Mouse (Mus musculus): Measurements from ENCODE around the gene Poll. TPM values are rescaled to one million over a fixed set of nuclear protein-coding genes. Genes with fewer than 3 reads are reported as not detected.
"Not testable (repeated sequence)": the region's sequence is repeated elsewhere in the genome, so short reads cannot be mapped to it uniquely, and the experiment has no call there.

The Poll gene
- total RNA-seq, 2 experiments from 2014 or later = 2.3 TPM; not detected in 1

DNA sequence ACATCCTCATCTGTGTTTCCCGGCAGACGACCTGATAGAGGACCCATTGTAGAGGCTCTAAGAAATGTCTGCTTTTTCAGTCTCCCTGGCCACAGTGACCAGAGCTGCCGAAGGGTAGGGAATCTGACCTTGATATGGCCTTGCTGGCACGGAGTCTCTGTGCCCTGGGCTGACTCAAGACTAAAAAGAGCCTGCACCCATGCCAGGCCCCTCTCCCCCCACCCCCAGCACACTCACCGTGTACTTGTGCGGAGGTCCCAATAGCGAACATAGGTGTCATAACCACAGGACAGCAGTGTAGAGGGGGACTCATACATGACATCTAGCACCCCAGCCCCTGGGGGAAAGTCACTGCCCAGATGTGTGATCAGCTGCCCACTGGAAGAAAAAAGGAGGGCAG lies 19.1 kb upstream of the Poll start:
- ATAC-seq (replicated peaks; ENCODE audit: low FRiP score, poor library complexity, severe bottlenecking) = no peak

DNA sequence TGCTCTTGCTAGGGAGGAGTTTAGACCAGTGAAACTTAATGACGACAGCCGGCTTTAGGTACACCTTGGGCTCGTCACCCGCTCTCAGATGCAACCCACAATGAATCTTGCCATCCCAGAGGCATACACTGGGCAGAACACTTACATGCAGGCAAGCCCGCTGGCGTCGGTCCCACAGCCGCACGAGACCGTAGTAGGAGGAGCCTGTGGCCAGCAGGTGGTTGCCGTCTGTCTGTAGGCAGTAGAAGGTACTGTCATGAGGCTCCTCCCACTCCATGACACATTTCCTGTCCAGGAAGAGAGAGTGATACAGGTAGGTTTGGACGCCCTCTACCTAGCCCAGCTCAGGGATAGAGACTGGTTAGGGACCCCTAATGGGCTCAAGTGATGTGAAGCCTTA lies 18.6 kb upstream of the Poll start:
- no peak for ATAC-seq (replicated peaks; ENCODE audit: low FRiP score, poor library complexity, severe bottlenecking)

DNA sequence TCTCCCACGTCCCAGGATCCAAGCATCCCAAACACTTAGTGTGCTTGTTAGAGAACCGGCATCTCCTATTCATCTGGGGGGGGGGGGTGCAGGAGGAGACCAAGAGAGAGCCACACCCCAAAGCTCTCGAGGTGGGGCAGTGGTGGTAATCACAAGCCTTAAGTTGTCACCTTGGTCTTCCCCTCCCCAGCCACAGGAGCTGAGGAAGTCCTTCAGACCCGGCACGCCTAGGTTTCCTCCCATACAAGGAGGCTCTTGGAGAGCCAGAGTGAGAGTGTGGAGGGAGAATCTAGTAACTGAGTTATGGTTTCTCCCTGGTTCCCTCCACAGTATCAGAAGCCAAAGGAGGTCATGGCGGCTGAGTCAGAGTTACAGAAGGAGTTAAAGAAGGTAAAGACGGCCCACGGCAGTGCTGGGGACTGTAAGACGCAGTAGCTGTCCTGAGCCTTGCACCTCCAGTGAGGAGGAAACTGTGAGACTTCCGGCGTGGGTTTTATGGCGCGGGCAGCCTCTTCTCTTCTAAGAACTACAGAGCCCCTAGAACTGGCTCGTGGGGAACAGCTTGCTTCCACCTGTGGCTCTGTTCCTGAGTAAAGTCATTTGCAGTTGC lies 16.9 kb upstream of the Poll start:
- ATAC-seq (replicated peaks; ENCODE audit: low FRiP score, poor library complexity, severe bottlenecking) = no peak

DNA sequence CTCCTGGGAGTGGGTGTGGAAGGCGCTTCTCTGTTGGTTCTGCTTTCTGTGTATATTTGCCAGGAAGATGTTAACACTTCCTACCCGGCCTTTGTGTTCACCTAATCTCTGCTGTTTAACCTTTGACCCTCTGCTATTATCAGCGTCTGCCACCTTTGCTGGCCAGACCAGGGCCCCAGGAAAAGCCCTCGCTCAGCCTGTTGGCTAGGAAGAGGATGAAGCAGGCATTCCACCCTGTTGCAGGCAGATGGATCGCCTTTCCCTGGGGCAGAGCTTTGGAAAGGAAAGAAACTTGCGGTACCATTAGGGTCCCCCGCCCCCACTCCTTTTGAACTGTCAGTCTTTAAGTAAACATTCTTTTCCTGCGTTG lies 15.3 kb upstream of the Poll start:
- no peak for ATAC-seq (replicated peaks; ENCODE audit: low FRiP score, poor library complexity, severe bottlenecking)

DNA sequence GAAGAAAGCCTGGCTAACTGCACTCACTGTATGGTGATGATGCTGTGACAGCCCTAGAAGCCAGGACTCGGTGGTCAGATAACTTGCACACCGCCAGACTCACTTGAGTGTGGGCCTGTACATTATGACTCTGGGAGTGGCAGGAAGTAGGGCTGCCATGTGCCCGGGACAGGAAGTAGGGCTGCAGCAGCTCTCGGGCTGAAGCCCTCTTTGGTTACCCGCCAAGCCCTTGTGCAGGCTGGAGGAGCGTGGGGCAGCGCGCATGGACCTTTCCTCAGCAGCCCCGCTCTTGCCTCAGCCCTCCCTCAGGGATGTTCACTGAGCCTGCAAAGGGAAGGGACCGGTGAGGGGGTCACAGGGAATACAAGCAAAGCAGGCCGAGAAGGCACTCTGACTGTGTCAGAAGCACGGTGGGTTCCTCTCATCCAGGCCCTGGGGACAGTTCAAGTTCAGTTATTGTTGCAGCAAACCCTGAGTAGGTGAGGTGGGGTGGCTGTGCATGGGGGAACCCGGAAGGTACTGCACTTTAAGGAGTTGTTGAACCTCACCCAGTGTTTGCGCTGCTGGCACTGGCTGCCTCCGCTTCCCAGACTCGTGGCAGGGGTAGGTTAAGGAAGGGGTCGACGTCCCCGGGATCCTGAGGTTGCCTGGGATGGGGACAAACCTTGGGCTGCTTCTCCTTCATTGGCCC lies 14.8 kb upstream of the Poll start:
- no peak for ATAC-seq (replicated peaks; ENCODE audit: low FRiP score, poor library complexity, severe bottlenecking)

DNA sequence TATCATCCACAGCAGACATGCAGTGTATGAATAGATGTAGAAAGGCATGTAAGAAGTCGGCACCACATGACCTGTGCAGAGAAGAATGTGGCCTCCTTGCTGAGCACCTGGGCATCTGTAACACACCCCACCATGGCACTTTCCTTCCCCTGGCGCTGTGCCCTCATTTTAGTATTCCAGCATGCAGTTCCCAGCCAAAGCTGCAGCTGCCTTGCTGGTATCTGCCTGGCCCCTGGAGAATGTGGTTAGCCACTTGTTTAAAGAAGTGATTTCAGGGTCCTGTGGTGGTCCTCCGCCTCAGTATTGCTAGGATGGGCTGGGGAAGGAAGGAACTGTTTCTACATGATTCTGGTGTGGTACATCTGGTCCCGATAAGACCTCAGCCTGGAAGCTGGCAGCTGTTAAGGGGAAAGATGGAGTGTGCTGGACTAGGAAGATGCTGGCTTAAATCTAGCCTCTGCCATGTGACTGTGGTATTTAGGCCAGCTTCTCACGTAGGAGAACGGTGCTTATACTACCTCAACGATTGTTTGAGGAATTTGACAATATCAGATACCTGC lies 14.1 kb upstream of the Poll start:
- no peak for ATAC-seq (replicated peaks; ENCODE audit: low FRiP score, poor library complexity, severe bottlenecking)

DNA sequence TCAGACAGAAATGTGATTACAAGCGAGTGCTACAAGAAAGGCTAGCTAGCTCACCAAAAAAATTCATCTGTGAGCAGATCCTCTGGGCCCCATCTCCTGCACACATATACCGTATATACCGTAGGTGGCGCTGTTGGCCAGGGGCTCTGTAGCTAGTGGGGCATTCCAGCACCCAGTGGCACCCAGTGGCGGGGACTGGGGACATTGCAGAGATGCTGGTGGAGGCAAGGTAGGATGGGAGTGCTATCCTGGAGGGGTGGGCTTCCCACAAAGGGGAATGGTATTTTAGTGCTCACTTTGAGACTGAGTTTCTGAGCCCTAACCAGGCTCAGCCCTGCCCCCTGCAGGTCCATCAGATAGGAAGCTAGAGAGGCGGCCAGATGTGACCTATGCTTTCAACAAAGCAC lies 13.5 kb upstream of the Poll start:
- peak; percentile 80 for ATAC-seq (replicated peaks; ENCODE audit: low FRiP score, poor library complexity, severe bottlenecking)

DNA sequence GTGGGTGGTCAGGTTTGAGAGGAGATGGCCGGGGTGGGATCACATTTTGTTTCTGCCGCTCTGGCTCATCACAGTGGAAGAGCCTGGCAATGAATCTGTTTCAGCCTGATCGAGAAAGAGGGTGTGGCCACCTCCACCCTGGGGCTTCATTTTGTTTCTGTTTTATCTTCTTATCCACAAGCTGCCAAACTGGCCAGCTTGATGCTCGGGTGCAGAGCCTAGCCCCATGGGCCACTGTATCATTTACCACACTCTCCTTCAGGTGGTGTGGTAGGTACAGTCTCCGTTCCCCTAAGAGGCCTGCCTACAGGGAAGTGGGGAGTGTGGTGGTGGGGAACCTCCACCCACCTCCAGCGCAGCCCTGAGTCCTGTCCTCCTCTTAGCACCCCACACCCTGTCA lies 12.7 kb upstream of the Poll start:
- no peak for ATAC-seq (replicated peaks; ENCODE audit: low FRiP score, poor library complexity, severe bottlenecking)

DNA sequence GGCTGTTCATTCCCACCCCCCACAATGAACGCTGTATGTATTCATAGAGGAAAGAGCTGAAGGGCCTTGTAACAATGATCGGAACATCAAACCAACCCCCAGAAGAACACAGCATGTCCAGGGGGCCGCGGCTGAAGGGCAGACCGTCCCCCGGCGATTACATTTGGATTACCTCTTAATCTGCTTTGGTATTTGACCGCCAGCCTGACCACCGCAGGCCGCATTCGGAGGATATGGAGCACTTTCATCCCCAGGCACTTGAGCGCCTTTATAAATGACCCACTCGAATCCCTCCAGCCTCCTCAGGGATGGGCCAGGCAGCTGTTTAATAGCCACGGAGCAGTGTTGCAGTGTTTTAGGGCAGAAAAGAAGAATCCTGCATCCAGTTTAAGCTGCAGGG lies 7.0 kb upstream of the Poll start:
- no peak for ATAC-seq (replicated peaks; ENCODE audit: low FRiP score, poor library complexity, severe bottlenecking)

DNA sequence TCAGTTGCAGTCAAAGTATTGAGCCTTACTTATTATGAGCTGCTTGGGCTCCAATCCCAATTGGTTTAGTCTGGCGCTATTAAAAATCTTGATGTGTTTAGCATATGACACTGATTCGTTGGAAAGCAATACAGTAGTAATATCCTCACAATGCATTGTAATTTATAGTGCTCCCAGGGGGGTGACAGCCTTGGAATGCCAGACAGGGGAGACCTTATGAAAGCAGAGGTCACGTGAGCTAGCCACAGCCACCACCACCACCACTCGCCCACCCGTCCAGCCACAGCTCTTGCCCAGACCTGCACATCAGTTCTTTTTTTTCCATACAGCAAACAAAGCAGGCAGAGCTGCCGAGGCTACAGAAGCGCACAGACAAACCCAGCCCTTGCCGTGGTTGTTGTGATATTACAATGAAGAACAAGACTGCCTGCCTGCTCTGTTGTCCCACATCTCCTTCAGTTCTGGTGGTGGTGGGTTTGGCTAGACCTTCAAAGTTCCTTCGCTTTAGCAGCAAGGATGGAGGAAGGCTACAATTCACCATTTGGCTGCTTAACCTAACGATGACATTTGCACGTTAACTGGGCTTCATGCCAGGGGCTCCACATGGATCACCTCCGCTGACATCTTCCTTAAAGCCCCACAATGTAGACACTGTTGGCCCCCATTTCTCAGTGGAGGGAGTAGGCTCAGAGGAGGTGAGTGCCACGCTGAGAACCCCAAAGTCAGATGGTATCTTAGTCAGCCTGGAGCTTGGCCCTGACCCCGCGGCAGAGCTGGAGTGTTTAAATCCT lies 5.8 kb upstream of the Poll start:
- ATAC-seq (replicated peaks; ENCODE audit: low FRiP score, poor library complexity, severe bottlenecking) = no peak

DNA sequence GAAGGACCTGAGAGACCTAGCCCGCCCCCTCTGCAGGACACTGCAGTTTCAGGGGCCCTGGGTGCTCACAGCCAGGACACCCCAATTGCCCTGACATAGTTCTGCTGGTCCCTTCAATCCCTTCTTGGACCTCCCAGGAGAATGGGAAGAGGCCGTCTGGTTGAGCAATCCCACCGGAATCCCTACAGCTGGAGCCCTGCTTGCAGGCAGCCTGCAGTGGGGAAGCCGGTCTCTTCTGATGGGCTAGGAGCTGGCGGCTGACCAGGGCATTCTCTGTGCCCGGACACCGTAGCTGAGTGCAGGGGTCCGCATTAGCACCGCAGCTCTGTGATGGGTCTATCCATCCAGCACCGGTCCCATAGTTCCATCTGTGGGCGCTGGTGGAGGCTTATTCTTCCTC lies 6.2 kb downstream of the Poll start:
- no peak for ATAC-seq (replicated peaks; ENCODE audit: low FRiP score, poor library complexity, severe bottlenecking)

DNA sequence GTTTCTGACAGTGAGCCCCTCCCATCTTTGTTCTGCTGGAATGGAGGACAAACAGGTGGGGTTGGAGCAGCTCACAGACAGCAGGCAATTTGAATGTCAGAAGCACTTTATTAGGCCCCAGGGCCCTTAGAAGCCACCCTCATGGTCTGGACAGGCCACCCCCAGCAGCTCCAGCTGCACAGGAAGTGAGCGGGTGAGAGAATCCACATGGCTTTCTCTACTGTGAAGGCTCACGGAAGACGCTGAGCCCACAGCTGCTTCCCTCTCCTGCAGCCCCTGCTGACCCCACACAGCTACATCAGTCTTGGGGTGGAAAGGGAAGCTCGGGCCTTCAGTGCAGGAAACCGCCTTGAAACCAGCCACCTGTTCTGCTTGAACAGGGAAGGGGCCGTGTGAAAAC lies 8.1 kb downstream of the Poll start:
- no peak for ATAC-seq (replicated peaks; ENCODE audit: low FRiP score, poor library complexity, severe bottlenecking)

DNA sequence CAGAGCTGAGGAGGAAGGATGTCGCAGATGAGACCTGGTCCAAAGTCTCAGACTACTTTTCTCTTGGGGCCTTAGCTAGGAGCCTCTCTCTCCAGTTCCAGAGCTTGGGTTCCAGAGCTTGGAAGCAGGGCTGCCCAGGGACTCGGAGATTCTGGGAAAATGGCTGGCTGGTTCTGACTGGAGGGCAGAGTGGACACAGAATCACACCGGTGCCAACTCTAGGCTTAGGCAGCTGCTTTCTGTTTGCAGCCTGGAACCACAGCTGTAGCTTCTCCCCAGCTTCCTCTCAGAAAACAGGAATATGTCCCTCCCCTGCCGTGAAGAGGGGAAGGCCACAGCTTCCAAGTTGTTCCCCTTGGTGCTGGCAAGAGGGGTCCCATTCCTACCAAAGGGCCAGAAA lies 10.4 kb downstream of the Poll start:
- ATAC-seq (replicated peaks; ENCODE audit: low FRiP score, poor library complexity, severe bottlenecking) = no peak

DNA sequence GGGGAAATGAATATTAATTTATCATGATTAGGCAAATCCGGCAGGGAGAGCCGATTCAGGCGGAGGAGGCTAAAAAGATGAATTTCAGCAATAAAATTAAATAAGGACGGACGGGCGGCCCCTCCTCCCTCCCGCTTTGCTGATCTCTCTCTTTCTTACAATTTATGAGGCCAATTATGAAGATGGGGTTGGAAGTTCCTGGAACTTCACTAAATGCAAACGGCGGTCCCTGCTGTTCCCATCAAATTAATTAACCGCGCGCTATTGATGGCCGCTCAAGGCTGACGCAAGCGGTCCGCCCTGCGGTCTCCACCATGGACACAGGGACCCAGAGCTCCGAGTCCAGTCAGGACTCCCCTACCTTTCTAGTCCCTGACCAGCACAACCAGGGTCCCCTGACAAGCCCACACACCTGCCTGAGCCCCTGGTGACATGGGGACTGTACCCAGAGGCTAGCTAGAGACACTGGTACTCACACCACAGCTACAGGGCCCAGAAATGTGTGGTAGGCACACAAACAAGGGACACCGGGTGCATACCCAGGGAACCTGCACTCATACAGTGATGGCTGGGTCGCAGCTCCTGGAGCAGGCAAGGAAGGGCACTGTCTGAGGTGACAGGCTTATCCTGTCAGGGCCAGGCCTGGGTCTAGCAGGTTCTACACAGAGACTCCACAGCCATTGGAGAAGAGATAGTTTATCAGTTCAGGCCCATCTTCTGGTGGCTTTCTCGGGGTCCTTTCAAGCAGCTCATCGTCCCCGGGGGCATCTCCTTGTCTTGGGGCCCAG lies 11.0 kb downstream of the Poll start:
- ATAC-seq (replicated peaks; ENCODE audit: low FRiP score, poor library complexity, severe bottlenecking) = no peak

DNA sequence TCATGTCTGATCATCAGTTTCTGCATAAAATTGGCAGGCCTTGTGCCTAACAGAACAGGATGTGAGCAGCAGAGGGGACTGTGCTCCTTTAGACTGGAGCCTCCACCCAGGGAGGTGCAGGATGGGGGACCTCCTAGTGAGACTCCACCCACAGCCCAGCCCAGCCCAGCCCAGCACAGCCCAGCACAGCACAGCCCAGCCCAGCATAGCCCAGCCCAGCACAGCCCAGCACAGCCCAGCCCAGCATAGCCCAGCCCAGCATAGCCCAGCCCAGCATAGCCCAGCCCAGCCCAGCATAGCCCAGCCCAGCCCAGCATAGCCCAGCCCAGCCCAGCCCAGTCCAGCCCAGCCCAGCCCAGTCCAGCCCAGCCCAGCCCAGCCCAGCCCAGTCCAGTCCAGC lies 12.1 kb downstream of the Poll start:
- ATAC-seq (replicated peaks; ENCODE audit: low FRiP score, poor library complexity, severe bottlenecking) = not testable (repeated sequence)

DNA sequence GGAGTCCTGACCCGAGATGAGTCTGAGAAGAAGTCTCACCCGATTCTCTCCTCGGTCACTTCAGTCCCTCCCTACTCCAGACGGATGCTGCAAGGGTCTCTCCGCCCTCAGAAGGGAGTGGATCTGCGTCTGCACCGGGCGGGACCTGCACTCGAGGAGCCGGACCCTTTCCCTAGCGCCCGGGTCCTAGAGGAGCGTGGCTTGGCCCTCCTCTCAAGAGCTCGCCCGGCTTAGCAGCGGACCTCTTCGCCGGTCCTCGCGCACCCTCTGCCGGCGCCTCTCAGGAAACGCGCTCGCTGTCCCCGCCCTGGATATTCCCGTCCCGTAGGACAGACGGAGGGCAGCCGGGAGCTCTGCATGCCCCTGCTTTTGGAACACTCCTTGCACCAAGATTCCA lies 15.4 kb downstream of the Poll start:
- peak; percentile 85 for ATAC-seq (replicated peaks; ENCODE audit: low FRiP score, poor library complexity, severe bottlenecking)

DNA sequence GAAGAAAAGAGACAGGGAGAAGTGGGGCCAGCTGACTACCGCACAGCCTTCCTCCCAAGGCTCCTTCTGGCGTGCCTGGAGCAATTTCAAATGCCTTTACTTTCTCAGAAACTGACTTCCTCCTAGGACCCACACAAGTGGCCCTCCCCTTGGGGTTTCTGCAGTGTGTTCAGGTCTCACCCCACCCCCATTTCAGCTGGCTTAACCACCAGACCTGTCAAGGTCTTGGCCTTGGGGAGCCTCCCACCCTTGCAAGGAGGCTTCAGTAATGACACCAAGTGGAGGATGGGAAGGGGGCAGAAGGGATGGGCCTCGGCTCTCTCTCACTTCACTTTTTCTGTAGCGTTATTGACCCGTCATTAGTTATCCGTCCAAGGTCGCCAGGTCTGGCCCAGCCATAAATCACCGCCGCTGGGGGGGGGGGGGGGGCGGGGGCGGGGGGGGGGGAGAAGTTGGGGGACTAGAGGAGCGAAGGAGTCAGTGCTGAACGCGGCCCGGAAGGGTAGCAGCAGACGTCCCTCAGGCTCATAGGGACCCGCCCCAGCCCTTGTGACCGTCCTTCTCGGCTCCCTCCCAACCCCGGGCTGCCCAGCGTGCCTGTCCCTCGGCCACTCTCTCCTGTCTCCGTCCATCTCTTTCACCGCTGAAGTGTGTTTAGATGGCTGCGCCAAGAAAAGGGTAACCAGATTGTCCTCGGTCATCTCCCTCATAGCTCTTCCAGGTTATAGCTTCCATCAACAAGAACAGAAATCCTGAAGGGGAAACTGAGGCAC lies 16.0 kb downstream of the Poll start:
- no peak for ATAC-seq (replicated peaks; ENCODE audit: low FRiP score, poor library complexity, severe bottlenecking)

DNA sequence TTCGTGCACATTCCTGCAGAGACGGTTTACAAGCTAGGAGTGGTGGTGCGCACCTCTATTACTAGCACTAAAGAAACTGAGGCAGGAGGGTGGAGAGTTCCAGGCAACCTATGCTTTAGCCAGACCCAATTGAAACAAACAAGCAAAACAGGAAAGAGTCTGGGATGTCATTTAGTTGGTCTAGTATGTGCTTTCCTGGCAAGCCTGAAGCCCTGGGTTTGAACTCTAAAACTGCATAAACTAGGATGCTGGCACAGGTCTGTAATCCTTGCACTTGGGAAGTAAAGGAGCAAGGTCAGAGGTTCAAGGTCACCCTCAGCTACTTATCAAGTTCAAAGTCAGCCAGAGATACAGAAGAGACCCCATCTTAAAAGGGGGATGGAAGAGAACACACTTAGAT lies 18.3 kb downstream of the Poll start:
- no peak for ATAC-seq (replicated peaks; ENCODE audit: low FRiP score, poor library complexity, severe bottlenecking)

DNA sequence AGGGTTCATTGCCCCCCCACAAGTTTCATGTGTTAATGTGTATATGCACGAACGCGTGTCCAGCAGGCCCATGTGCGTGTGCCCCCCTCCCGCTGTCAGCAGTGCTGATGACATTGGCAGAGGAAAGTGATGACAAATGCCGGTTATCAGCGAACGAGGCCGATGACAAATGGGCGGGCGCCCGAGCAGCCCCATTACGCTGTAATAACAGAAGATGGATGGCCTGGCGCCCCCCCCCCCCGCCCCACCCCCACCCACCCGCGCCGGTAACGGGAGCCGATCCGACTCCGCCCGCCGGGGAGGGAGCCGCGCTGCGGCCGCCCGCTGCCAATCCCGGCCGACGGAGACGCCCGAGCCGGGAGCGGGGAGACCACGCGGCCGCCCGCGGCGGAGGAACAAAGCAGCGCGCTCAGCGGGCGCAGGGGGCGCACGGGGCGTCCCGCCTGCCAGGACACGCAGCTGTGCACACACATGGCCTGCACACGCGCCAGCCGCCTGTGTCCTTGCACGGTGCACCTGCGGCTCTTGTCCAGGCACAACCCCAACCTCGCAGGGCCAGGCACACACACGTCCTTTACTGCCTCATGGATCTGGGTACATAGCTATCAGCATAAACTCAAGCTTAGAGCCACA lies 18.8 kb downstream of the Poll start:
- ATAC-seq (replicated peaks; ENCODE audit: low FRiP score, poor library complexity, severe bottlenecking) = no peak

Data from erythroblast, adult 5-6 weeks (primary cell).